Mouse (Mus musculus) heart, embryonic 11.5 days (tissue): ENCODE measurements around the gene 4930407I10Rik. TPM values are rescaled to one million over a fixed set of nuclear protein-coding genes. Genes with fewer than 3 reads are reported as not detected.

Experiments
- ATAC-seq: fragments of 200-750 bp; cut with Nextera tagmentation; replicated peaks from 2 replicates; pipeline ENCODE4 v1.8.0; 2017; ENCODE audit warnings: moderate library complexity; ENCODE audit not compliant: insufficient number of reproducible peaks, low FRiP score, low TSS enrichment
- H3K27ac ChIP-seq: fragments of 300-500 bp; sonication (generic); 2 replicates; pipeline ENCODE4 v1.5.1; 2014; ENCODE audit warnings: mild to moderate bottlenecking, low read depth, low read length
- H3K27me3 ChIP-seq: fragments of 300-500 bp; sonication (generic); 2 replicates; pipeline ENCODE4 v1.6.1; 2014; ENCODE audit warnings: mild to moderate bottlenecking, low read length, mixed read lengths; ENCODE audit not compliant: control insufficient read depth, insufficient read depth
- H3K36me3 ChIP-seq: fragments of 300-500 bp; sonication (generic); 2 replicates; pipeline ENCODE4 v1.6.1; 2014; ENCODE audit warnings: mild to moderate bottlenecking, low read length, moderate library complexity, mixed read lengths; ENCODE audit not compliant: control insufficient read depth, insufficient read depth
- H3K4me1 ChIP-seq: fragments of 300-500 bp; sonication (generic); 2 replicates; pipeline ENCODE4 v1.6.1; 2014; ENCODE audit warnings: low read length; ENCODE audit not compliant: control insufficient read depth, insufficient read depth
- H3K4me2 ChIP-seq: fragments of 300-500 bp; sonication (generic); 2 replicates; pipeline ENCODE4 v1.6.1; 2014; ENCODE audit warnings: mild to moderate bottlenecking, moderate library complexity
- H3K4me3 ChIP-seq: fragments of 300-500 bp; sonication (generic); 2 replicates; pipeline ENCODE4 v1.5.1; 2014; ENCODE audit warnings: low read depth, low read length
- H3K9ac ChIP-seq: fragments of 300-500 bp; sonication (generic); 2 replicates; pipeline ENCODE4 v1.6.1; 2014; ENCODE audit warnings: mild to moderate bottlenecking, low read depth, low read length, moderate library complexity
- H3K9me3 ChIP-seq: fragments of 300-500 bp; sonication (generic); replicated peaks from 2 replicates; pipeline ENCODE4 v1.6.1; 2016; ENCODE audit warnings: low read length; ENCODE audit not compliant: control insufficient read depth
- WGBS: fragments of 180-500 bp; shearing (Covaris S2); extraction: QIAGEN DNeasy Blood & Tissue Kit; methylation state at CpG from one replicate; pipeline ENCODE4 v1.1.7; 2014; ENCODE audit not compliant: insufficient replicate concordance; 5-methylcytosine and 5-hydroxymethylcytosine counted together
- polyA plus RNA-seq: library from polyadenylated mRNA; unstranded; fragments of >200 nt; fragmentation: Nextera tagmentation; extraction: Ambion mirVana; gene quantifications from 2 replicates; pipeline ENCODE4 v1.2.1, GENCODE M21; 2014

The 4930407I10Rik gene
- polyA plus RNA-seq, result not detected in 2 replicates

DNA sequence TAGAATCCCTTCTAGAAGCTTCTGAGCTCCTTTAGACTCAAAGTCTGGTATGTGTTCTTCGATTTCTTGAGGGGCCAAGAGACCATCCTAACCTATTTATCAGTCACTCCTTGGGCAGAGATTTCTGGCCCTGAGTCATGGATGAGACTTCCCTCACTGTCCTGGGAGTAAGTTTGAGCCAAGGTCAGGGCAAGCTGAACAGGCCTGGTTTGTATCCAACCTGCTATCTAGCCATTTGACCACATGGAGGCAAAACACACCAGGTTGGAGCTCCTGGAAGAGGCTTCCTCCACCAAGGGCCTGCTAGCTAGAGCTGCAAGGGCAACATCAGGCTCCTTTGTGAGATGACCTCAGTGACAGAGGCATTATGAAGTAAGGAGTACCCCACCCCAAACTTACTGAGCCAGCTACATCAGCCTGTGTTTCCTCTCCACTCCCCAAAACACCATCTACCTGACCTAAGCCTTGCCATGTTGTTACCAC, at the start of gene 4930407I10Rik:
Gene 4930407I10Rik (plus strand): TSS at position 433 of the 483 bp plus-strand sequence.
- H3K27ac ChIP-seq, result no peak within 1 kb of the TSS
- no peak for ATAC-seq
- H3K9me3 ChIP-seq, result no peaks in the 10 kb centered on the region
- 68% methylated on average over 1 of the region's 1 CpGs for WGBS
- peaks cover 18% of the 10 kb centered on the region for H3K27me3 ChIP-seq
- no peak within 1 kb of the TSS for H3K9ac ChIP-seq
- H3K4me2 ChIP-seq, result no peak within 1 kb of the TSS
- H3K4me3 ChIP-seq, result no peak within 1 kb of the TSS
- H3K4me1 ChIP-seq, result no peaks in the 10 kb centered on the region
- H3K36me3 ChIP-seq, result no peaks in the 10 kb centered on the region

DNA sequence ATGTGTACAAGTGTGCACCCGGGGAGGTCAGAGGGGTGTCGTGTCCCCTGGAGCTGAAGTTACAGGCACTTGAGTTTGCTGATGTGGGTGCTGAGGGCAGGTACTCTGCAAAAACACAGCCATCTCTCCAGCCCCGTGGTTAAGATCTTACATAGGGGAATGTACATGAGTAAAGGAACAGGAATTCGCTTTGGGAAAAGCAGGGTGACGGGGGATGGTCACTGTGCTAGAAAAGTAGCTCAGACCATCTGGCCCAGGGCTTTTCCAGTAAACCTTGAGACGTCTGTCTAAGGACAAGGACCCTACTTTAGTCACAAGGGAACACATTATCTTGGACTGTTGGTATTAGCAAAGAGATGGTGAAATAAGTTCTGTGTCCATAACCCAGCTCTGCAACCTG, 47.0 kb upstream of the 4930407I10Rik start:
- H3K9ac ChIP-seq, result no peak overlapping the region
- H3K27me3 ChIP-seq, result no peaks in the 10 kb centered on the region
- H3K36me3 ChIP-seq, result no peaks in the 10 kb centered on the region
- WGBS, result 82% methylated on average over 6 of the region's 6 CpGs
- no peak for ATAC-seq
- no peak overlapping the region for H3K27ac ChIP-seq
- no peak overlapping the region for H3K4me2 ChIP-seq
- H3K9me3 ChIP-seq, result no peaks in the 10 kb centered on the region
- H3K4me1 ChIP-seq, result peaks cover 5% of the 10 kb centered on the region
- no peak overlapping the region for H3K4me3 ChIP-seq

DNA sequence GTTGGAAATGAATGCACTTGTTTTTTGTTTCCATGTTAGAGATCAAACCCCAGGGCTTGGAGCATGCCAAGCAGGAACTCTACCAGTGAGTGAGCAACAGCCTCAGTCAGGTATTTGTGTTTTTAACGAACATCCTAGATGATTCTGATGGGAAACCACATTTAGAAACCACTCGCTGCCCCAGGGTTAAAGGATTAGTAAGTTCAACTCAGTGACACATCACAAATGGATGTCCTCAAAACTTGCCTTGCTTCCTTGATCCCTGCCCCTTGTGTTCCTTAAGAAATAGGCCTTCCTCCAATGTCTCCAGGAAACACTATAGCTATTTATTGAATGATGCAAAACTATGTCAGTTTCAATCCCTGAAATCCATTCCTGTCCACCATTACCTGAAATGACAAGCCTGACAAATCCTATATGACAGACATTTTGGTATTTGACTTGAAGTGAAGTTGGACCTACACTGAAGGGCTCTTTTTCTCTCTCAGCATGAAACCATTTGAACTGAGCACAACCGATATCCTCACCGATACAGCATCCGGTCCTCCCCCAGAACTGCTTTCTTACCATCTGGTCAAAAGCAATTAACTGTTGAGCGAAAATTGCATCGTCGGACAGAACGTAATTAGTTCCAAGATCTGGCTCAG, 44.1 kb upstream of the 4930407I10Rik start:
- no peak for ATAC-seq

DNA sequence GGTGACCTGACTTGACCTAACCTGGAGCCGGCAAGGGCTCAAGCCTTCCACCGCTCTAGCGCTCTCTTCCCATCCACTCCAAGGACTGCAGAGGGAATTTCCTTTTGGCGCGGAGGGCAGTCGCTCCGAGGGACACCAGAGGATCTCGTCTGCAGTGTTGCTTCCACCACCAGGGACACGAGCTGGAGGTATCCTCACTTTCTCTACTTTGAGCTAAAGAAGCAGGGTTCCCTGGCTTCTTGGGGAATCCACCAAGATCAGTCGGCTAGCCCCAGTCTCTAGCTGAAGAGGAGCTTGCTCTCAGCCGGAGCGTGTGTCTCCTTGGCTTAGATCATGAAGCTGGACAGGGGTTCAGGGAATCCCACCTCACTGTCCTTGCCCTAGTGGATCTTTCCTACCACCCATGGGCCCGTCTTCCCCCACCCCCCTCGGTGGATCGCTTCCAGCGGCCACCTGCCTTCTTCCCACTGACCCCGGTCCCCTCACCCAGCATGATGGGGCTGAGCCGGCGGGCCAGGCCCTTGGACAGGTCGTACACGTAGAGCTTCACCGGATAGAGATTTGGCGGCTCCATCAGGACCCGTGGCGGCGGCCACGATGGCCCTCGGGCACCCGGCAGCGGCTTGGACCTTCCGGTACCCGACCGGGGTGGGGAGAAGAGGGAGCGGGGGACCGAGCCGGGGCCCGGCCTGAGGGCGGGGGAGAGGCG, 43.4 kb upstream of the 4930407I10Rik start:
- under 1% methylated on average over 39 of the region's 39 CpGs for WGBS
- Histone ChIP-seq H3K4me2 (peak overlapping the region; percentile 95), H3K36me3 (peaks cover 4% of the 10 kb centered on the region), H3K4me3 (peak overlapping the region; percentile 93), H3K27me3 (no peaks in the 10 kb centered on the region), H3K27ac (peak overlapping the region; percentile 78), H3K9me3 (no peaks in the 10 kb centered on the region), H3K9ac (peak overlapping the region; percentile 88), H3K4me1 (peaks cover 8% of the 10 kb centered on the region)
- ATAC-seq, result peak; percentile 66

More for the DNA sequence above, 44.1 kb upstream of the 4930407I10Rik start:
- Histone ChIP-seq H3K9ac (peak overlapping the region; percentile 88), H3K9me3 (no peaks in the 10 kb centered on the region), H3K4me2 (peak overlapping the region; percentile 95), H3K4me1 (peaks cover 8% of the 10 kb centered on the region), H3K27ac (peak overlapping the region; percentile 78; the same call in 1 of the 2 replicates), H3K4me3 (peak overlapping the region; percentile 93), H3K27me3 (no peaks in the 10 kb centered on the region), H3K36me3 (peaks cover 2% of the 10 kb centered on the region)
- whole genome bisulfite sequencing, result 23% methylated on average over 9 of the region's 9 CpGs

DNA sequence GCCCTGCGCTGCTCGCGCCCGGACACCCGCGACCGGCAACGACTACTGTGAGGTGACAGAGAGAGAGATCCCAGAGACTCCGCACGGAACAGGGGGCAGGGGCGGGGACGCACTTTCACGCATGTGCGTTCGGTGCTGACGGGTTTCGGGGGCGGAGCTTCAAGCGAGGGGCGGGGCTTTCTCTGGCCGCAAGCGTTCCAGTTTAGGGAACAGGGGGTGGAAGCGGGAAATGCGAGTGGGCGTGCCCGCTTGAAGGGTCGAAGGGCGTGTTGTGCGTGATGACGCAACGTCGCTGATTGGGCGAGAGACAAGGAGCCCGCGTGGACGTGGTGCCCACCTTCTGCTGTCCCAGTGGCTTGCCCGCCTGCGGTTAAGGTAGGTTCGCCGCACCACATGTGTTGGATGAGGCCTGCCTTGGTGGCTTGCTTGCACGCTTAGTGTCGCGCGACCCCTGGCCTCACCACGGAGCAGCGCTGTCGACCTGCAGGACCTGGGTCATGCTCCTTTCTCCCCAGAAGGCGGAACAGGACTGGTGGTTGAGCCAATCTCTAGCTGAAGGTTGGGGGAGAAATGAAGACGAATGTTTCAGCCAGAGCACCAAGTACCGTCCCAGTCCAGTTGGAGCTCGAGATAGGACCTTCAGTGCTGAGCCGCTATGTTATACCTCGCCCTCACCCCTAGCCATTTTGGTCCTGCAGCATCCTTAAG, 42.7 kb upstream of the 4930407I10Rik start:
- Histone ChIP-seq H3K36me3 (peaks cover 4% of the 10 kb centered on the region), H3K27ac (peak overlapping the region; percentile 78), H3K4me1 (peaks cover 8% of the 10 kb centered on the region), H3K27me3 (no peaks in the 10 kb centered on the region), H3K9ac (peak overlapping the region; percentile 88), H3K9me3 (no peaks in the 10 kb centered on the region), H3K4me2 (peak overlapping the region; percentile 95), H3K4me3 (peak overlapping the region; percentile 93)
- under 1% methylated on average over 53 of the region's 53 CpGs for WGBS
- ATAC-seq, result peak; percentile 95

DNA sequence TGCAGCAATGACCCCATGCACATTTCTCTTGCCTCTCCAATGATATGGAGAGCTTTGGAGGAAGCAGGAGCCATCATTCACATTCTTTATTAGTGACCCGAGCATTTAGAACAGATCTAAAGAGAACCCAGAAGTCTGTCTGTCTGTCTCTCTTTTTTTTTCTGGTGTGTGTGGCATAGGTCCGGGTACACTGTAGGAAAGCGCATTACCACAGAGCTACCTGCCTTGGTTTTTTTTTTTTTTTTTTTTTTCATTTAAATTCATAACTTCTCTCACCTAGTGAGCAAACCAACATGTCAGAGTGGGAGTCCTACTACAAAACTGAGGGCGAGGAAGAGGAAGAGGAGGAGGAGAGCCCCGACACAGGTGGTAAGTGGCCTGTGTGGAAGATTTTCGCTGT, 42.1 kb upstream of the 4930407I10Rik start:
- H3K27me3 ChIP-seq, result no peaks in the 10 kb centered on the region
- H3K9ac ChIP-seq, result peak overlapping the region; percentile 76
- H3K4me1 ChIP-seq, result peaks cover 8% of the 10 kb centered on the region
- H3K4me3 ChIP-seq, result peak overlapping the region; percentile 93
- H3K27ac ChIP-seq, result peak overlapping the region; percentile 78
- 21% methylated on average over 6 of the region's 6 CpGs for WGBS
- peaks cover 4% of the 10 kb centered on the region for H3K36me3 ChIP-seq
- H3K4me2 ChIP-seq, result peak overlapping the region; percentile 95
- H3K9me3 ChIP-seq, result no peaks in the 10 kb centered on the region
- ATAC-seq, result no peak

DNA sequence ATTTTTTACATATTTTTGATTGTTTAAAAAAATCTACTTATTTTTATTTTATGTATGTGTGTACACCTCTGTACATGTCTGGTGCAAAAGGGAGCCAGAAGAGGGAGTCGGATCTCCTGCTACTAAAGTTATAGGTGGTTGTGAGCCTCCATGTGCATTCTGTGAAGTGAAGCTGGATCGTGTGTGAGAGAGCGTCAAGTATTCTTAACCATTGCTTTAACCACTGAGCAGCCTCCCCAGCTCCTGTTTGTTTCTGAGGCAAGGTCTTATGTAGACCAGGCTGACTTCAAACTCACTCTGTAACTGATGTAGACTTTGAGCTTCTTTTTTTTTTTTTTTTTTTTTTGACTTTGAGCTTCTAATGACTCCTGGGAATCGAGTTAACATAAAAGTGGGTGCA, 41.5 kb upstream of the 4930407I10Rik start:
- 76% methylated on average over 4 of the region's 4 CpGs for WGBS
- H3K4me3 ChIP-seq, result no peak overlapping the region
- H3K4me2 ChIP-seq, result peak overlapping the region; percentile 24
- H3K9ac ChIP-seq, result no peak overlapping the region
- H3K27me3 ChIP-seq, result no peaks in the 10 kb centered on the region
- no peak for ATAC-seq
- H3K36me3 ChIP-seq, result peaks cover 5% of the 10 kb centered on the region
- peaks cover 8% of the 10 kb centered on the region for H3K4me1 ChIP-seq
- no peaks in the 10 kb centered on the region for H3K9me3 ChIP-seq
- H3K27ac ChIP-seq, result no peak overlapping the region

DNA sequence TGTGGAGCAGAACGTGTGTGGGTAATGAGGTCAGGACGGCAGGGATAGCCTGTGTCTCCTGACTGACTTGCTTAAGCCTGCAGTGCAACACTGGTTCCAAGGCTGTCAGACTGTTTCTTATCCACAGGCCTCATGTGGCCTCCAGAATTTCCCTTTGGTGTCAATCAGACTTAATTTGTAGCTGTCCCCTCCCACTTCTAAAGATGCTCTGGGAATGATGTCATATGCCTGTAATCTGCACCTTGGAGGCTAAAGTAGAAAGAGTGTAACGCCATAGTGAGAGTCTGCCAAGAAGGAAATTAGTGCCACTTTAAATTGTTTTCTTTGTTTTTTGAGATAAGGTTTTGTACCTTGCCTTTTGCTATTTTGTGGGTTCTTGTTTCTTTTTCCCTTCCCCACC, 39.7 kb upstream of the 4930407I10Rik start:
- Histone ChIP-seq H3K4me3 (no peak overlapping the region), H3K4me2 (no peak overlapping the region), H3K9ac (no peak overlapping the region), H3K27ac (no peak overlapping the region), H3K27me3 (no peaks in the 10 kb centered on the region), H3K36me3 (peaks cover 18% of the 10 kb centered on the region), H3K4me1 (peaks cover 8% of the 10 kb centered on the region), H3K9me3 (no peaks in the 10 kb centered on the region)
- WGBS, result 47% methylated on average over 3 of the region's 3 CpGs
- no peak for ATAC-seq
